Mouse (Mus musculus) heart, embryonic 12.5 days (tissue): ENCODE data around the gene Cdh22. TPM values are rescaled to one million over a fixed set of nuclear protein-coding genes. Genes with fewer than 3 reads are reported as not detected.

ENCODE experiments used
- polyA plus RNA-seq: library from polyadenylated mRNA; unstranded; fragments of >200 nt; fragmentation: Nextera tagmentation; extraction: Ambion mirVana; gene quantifications from 2 replicates; pipeline ENCODE4 v1.2.1, GENCODE M21; 2016

Cdh22 gene
- polyA plus RNA-seq, 1 experiment from 2014 or later = not detected

Other genes starting within 250 kb of the Cdh22 start
- gene Ncoa5, start 200.0 kb downstream of the Cdh22 start, polyA plus RNA-seq = 50.6 and 55.8 TPM in 2 replicates
- 7.2 and 7.7 TPM in 2 replicates for gene Cd40, start 179.2 kb downstream of the Cdh22 start, polyA plus RNA-seq
- gene 1700025C18Rik, start 144.1 kb downstream of the Cdh22 start, polyA plus RNA-seq = not detected in 2 replicates
- 39.7 and 40.6 TPM in 2 replicates for gene Slc35c2, start 53.0 kb upstream of the Cdh22 start, polyA plus RNA-seq
- gene Elmo2, start 91.6 kb upstream of the Cdh22 start, polyA plus RNA-seq = 47.1 TPM in 2 replicates
- 0.08 TPM in 1 of 2 replicates, not detected in the other for gene Zfp663, start 133.9 kb upstream of the Cdh22 start, polyA plus RNA-seq
- 9.7 and 10.1 TPM in 2 replicates for gene Zfp334, start 153.4 kb upstream of the Cdh22 start, polyA plus RNA-seq
- 0.11 TPM in 1 of 2 replicates, not detected in the other for gene Ocstamp, start 165.6 kb upstream of the Cdh22 start, polyA plus RNA-seq
- 0.06 and 0.19 TPM in 2 replicates for gene Slc13a3, start 238.4 kb upstream of the Cdh22 start, polyA plus RNA-seq